Mouse (Mus musculus): ENCODE measurements at regions not wholly inside any gene's neighbourhood (a gene's known extent, or its start where the extent isn't known, plus 50 kb on each side); places are given as distances from the start of the nearest gene placed in this dataset.

GRCm38 (mm10) chr3:53917960-53918359 is 54.3 kb upstream of the Ufm1 start:
- no peak overlapping the region for H3K4me3 ChIP-seq (ENCODE audit: insufficient read depth, low read depth, low read length)
- 88% methylated on average over 3 of the region's 3 CpGs for WGBS
- no peak for TF ChIP-seq CTCF (conservative IDR thresholded peaks at IDR 0.05; ENCODE audit: insufficient read depth, insufficient read length, low read depth, low read length)
- TF ChIP-seq POLR2A (IDR thresholded peaks at IDR 0.05; ENCODE audit: low read depth, low read length) = no peak
- H3K27me3 ChIP-seq (replicated peaks; ENCODE audit: control insufficient read depth, insufficient read depth, low read length) = no peaks in the 10 kb centered on the region
- H3K4me1 ChIP-seq (ENCODE audit: control insufficient read depth, insufficient read depth, low read length) = no peaks in the 10 kb centered on the region
- no peaks in the 10 kb centered on the region for H3K36me3 ChIP-seq (ENCODE audit: control insufficient read depth, insufficient read depth, low read length)
- H3K27ac ChIP-seq (ENCODE audit: insufficient read depth, low read depth, low read length) = no peak overlapping the region
- no peak for DNase-seq

DNA sequence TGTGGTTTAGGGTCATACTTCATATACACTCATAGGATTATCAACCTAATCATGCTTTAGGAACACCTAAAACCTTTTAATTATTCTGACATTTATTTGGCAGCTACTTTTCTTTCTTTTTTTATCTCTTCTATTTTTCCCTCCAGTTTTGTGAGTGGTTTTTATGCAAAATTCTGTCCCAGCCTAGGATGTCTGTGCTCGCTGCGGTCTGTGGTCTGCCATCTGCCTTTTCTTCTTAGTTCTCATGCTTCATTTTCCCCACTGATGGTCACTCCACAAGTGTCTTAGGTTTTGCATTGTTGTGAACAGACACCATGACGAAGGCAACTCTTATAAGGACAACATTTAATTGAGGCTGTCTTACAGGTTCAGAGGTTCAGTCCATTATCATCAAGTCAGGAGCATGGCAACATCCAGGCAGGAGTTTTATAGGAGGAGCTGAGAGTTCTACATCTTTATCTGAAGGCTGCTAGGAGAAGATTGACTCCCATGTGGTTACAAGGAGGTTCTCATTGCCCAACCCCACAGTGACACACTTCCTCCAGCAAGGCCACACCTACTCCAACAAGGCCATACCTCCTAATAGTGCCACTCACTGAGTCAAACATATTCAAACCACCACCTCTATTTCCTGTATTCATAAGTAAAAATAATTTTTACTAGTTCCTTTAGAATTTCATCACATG is 50.5 kb upstream of the Ufm1 start:
- WGBS = 89% methylated on average over 3 of the region's 3 CpGs
- Histone ChIP-seq H3K4me3 (ENCODE audit: insufficient read depth, low read depth, low read length) (no peak overlapping the region), H3K36me3 (ENCODE audit: control insufficient read depth, insufficient read depth, low read length) (no peaks in the 10 kb centered on the region), H3K27me3 (replicated peaks; ENCODE audit: control insufficient read depth, insufficient read depth, low read length) (no peaks in the 10 kb centered on the region), H3K4me1 (ENCODE audit: control insufficient read depth, insufficient read depth, low read length) (no peaks in the 10 kb centered on the region), H3K27ac (ENCODE audit: insufficient read depth, low read depth, low read length) (no peak overlapping the region)
- TF ChIP-seq CTCF (conservative IDR thresholded peaks at IDR 0.05; ENCODE audit: insufficient read depth, insufficient read length, low read depth, low read length) (no peak), POLR2A (IDR thresholded peaks at IDR 0.05; ENCODE audit: low read depth, low read length) (no peak)
- no peak for DNase-seq
